Mouse (Mus musculus) midbrain, embryonic 15.5 days (tissue): Measurements from ENCODE around the gene Apoc2. TPM values are rescaled to one million over a fixed set of nuclear protein-coding genes. Genes with fewer than 3 reads are reported as not detected.

ENCODE experiments used
- ATAC-seq: fragments of 200-750 bp; cut with Nextera tagmentation; replicated peaks from 2 replicates; pipeline ENCODE4 v1.8.0; 2017; ENCODE audit warnings: moderate TSS enrichment
- H3K27ac ChIP-seq: fragments of 300-500 bp; sonication (generic); 2 replicates; pipeline ENCODE4 v1.5.1; 2015; ENCODE audit warnings: mild to moderate bottlenecking, inconsistent platforms
- H3K27me3 ChIP-seq: fragments of 300-500 bp; sonication (generic); replicated peaks from 2 replicates; pipeline ENCODE4 v1.6.1; 2015; ENCODE audit warnings: inconsistent platforms
- H3K36me3 ChIP-seq: fragments of 300-500 bp; sonication (generic); replicated peaks from 2 replicates; pipeline ENCODE4 v1.6.1; 2015; ENCODE audit warnings: inconsistent platforms
- H3K4me1 ChIP-seq: fragments of 300-500 bp; sonication (generic); 2 replicates; pipeline ENCODE4 v1.6.1; 2015; ENCODE audit warnings: inconsistent platforms
- H3K4me2 ChIP-seq: fragments of 300-500 bp; sonication (generic); 2 replicates; pipeline ENCODE4 v1.6.1; 2015; ENCODE audit warnings: inconsistent platforms, mild to moderate bottlenecking, moderate library complexity
- H3K4me3 ChIP-seq: fragments of 300-500 bp; sonication (generic); 2 replicates; pipeline ENCODE4 v1.5.1; 2015; ENCODE audit warnings: mild to moderate bottlenecking, inconsistent platforms
- H3K9ac ChIP-seq: fragments of 300-500 bp; sonication (generic); 2 replicates; pipeline ENCODE4 v1.6.1; 2015; ENCODE audit warnings: mild to moderate bottlenecking, inconsistent platforms
- H3K9me3 ChIP-seq: fragments of 300-500 bp; sonication (generic); 2 replicates; pipeline ENCODE4 v1.6.1; 2016; ENCODE audit warnings: inconsistent platforms
- WGBS: fragments of 180-500 bp; shearing (Covaris S2); methylation state at CpG from one replicate; pipeline ENCODE4 v1.1.7; 2015; ENCODE audit warnings: mixed read lengths; 5-methylcytosine and 5-hydroxymethylcytosine counted together
- polyA plus RNA-seq: library from polyadenylated mRNA; unstranded; fragments of >200 nt; fragmentation: Nextera tagmentation; extraction: Ambion mirVana; gene quantifications from 2 replicates; pipeline ENCODE4 v1.2.1, GENCODE M21; 2015

The Apoc2 gene
- polyA plus RNA-seq, 1 experiment from 2014 or later: not detected

GRCm38 (mm10) chr7:19668947-19669721, 8.6 kb downstream of the Apoc2 start:
- Histone ChIP-seq H3K36me3 (no peaks in the 10 kb centered on the region), H3K27me3 (no peaks in the 10 kb centered on the region), H3K27ac (peak overlapping the region; percentile 68), H3K4me2 (0 out of 2 replicates have a peak overlapping the region, but pooled peaks have one; percentile 1), H3K9ac (no peak overlapping the region), H3K4me1 (peaks cover 15% of the 10 kb centered on the region), H3K9me3 (no peaks in the 10 kb centered on the region), H3K4me3 (no peak overlapping the region)
- 9% methylated on average over 10 of the region's 10 CpGs for WGBS
- peak; percentile 50 for ATAC-seq

- WGBS: 81% methylated on average over 2 of the region's 2 CpGs
- Histone ChIP-seq H3K4me1 (peaks cover 30% of the 10 kb centered on the region), H3K9ac (no peak overlapping the region), H3K36me3 (no peaks in the 10 kb centered on the region), H3K4me3 (no peak overlapping the region), H3K27ac (no peak overlapping the region), H3K27me3 (no peaks in the 10 kb centered on the region), H3K4me2 (no peak overlapping the region), H3K9me3 (no peaks in the 10 kb centered on the region)
- ATAC-seq: no peak
Observed at GRCm38 (mm10) chr7:19667434-19667833, 10.3 kb downstream of the Apoc2 start.

- WGBS: 72% methylated on average over 3 of the region's 3 CpGs
- Histone ChIP-seq H3K4me2 (no peak overlapping the region), H3K27ac (no peak overlapping the region), H3K9ac (no peak overlapping the region), H3K4me3 (no peak overlapping the region), H3K27me3 (no peaks in the 10 kb centered on the region), H3K9me3 (no peaks in the 10 kb centered on the region), H3K36me3 (no peaks in the 10 kb centered on the region), H3K4me1 (peaks cover 32% of the 10 kb centered on the region)
- ATAC-seq: no peak
Observed at GRCm38 (mm10) chr7:19666750-19667149, 11.0 kb downstream of the Apoc2 start.

- peak within 1 kb of the TSS; percentile 89 for H3K27ac ChIP-seq
- no peaks in the 10 kb centered on the region for H3K36me3 ChIP-seq
- H3K27me3 ChIP-seq: no peaks in the 10 kb centered on the region
- WGBS: under 1% methylated on average over 63 of the region's 63 CpGs
- peak within 1 kb of the TSS; percentile 76 for H3K4me2 ChIP-seq
- H3K4me3 ChIP-seq: peak within 1 kb of the TSS; percentile 95
- H3K9ac ChIP-seq: peak within 1 kb of the TSS; percentile 98
- H3K4me1 ChIP-seq: peaks cover 32% of the 10 kb centered on the region
- ATAC-seq: peak; percentile 90
- H3K9me3 ChIP-seq: no peaks in the 10 kb centered on the region
Observed at GRCm38 (mm10) chr7:19664955-19665841, 12.5 kb downstream of the Apoc2 start, which contains the start of gene Clptm1. TSS of gene Clptm1 (minus strand) at chr7:19665033.

GRCm38 (mm10) chr7:19664455-19664954, 13.2 kb downstream of the Apoc2 start:
- peak overlapping the region; percentile 89 for H3K27ac ChIP-seq
- no peaks in the 10 kb centered on the region for H3K27me3 ChIP-seq
- peak overlapping the region; percentile 95 for H3K4me3 ChIP-seq
- no peaks in the 10 kb centered on the region for H3K36me3 ChIP-seq
- ATAC-seq: peak; percentile 65
- under 1% methylated on average over 35 of the region's 37 CpGs for WGBS
- peak overlapping the region; percentile 76 for H3K4me2 ChIP-seq
- no peaks in the 10 kb centered on the region for H3K9me3 ChIP-seq
- H3K4me1 ChIP-seq: peaks cover 32% of the 10 kb centered on the region
- peak overlapping the region; percentile 98 for H3K9ac ChIP-seq

- Histone ChIP-seq H3K9ac (peak overlapping the region; percentile 98), H3K4me2 (peak overlapping the region; percentile 76), H3K27ac (no peak overlapping the region), H3K36me3 (no peaks in the 10 kb centered on the region), H3K27me3 (no peaks in the 10 kb centered on the region), H3K4me1 (peaks cover 28% of the 10 kb centered on the region), H3K9me3 (no peaks in the 10 kb centered on the region), H3K4me3 (peak overlapping the region; percentile 95)
- WGBS: 19% methylated on average over 8 of the region's 8 CpGs
- ATAC-seq: peak; percentile 27; the same call in 1 of the 2 replicates
Observed at GRCm38 (mm10) chr7:19663940-19664339, 13.8 kb downstream of the Apoc2 start.

GRCm38 (mm10) chr7:19652614-19653013, 25.1 kb downstream of the Apoc2 start:
- no peak overlapping the region for H3K4me2 ChIP-seq
- H3K9ac ChIP-seq: no peak overlapping the region
- 98% methylated on average over 2 of the region's 2 CpGs for WGBS
- peaks cover 27% of the 10 kb centered on the region for H3K36me3 ChIP-seq
- H3K4me3 ChIP-seq: no peak overlapping the region
- no peak overlapping the region for H3K27ac ChIP-seq
- H3K9me3 ChIP-seq: no peaks in the 10 kb centered on the region
- ATAC-seq: no peak
- H3K4me1 ChIP-seq: no peaks in the 10 kb centered on the region
- H3K27me3 ChIP-seq: no peaks in the 10 kb centered on the region

GRCm38 (mm10) chr7:19651063-19651786, 26.5 kb downstream of the Apoc2 start:
- Histone ChIP-seq H3K36me3 (peaks cover 35% of the 10 kb centered on the region), H3K27ac (no peak overlapping the region), H3K9ac (no peak overlapping the region), H3K4me1 (no peaks in the 10 kb centered on the region), H3K27me3 (no peaks in the 10 kb centered on the region), H3K4me3 (no peak overlapping the region), H3K9me3 (no peaks in the 10 kb centered on the region), H3K4me2 (no peak overlapping the region)
- 96% methylated on average over 6 of the region's 6 CpGs for WGBS
- no peak for ATAC-seq

GRCm38 (mm10) chr7:19641223-19641622, 36.5 kb downstream of the Apoc2 start:
- ATAC-seq: no peak
- H3K9me3 ChIP-seq: no peaks in the 10 kb centered on the region
- no peak overlapping the region for H3K4me2 ChIP-seq
- no peaks in the 10 kb centered on the region for H3K4me1 ChIP-seq
- H3K27ac ChIP-seq: no peak overlapping the region
- no peak overlapping the region for H3K4me3 ChIP-seq
- H3K36me3 ChIP-seq: peaks cover 83% of the 10 kb centered on the region
- 93% methylated on average over 4 of the region's 4 CpGs for whole genome bisulfite sequencing
- no peak overlapping the region for H3K9ac ChIP-seq
- H3K27me3 ChIP-seq: no peaks in the 10 kb centered on the region

- Histone ChIP-seq H3K9me3 (no peaks in the 10 kb centered on the region), H3K9ac (no peak overlapping the region), H3K36me3 (peaks cover 74% of the 10 kb centered on the region), H3K4me1 (no peaks in the 10 kb centered on the region), H3K27me3 (no peaks in the 10 kb centered on the region), H3K4me2 (no peak overlapping the region), H3K4me3 (no peak overlapping the region), H3K27ac (no peak overlapping the region)
- WGBS: 91% methylated on average over 11 of the region's 11 CpGs
- ATAC-seq: no peak
Observed at GRCm38 (mm10) chr7:19635074-19635827, 42.5 kb downstream of the Apoc2 start.

GRCm38 (mm10) chr7:19634591-19634990, 43.1 kb downstream of the Apoc2 start:
- ATAC-seq: no peak
- Histone ChIP-seq H3K4me2 (no peak overlapping the region), H3K4me1 (no peaks in the 10 kb centered on the region), H3K27ac (no peak overlapping the region), H3K4me3 (no peak overlapping the region), H3K9me3 (no peaks in the 10 kb centered on the region), H3K27me3 (no peaks in the 10 kb centered on the region), H3K9ac (no peak overlapping the region), H3K36me3 (peaks cover 68% of the 10 kb centered on the region)
- WGBS: 95% methylated on average over 2 of the region's 2 CpGs
